Mouse (Mus musculus) MEL (cell line): ENCODE data around the gene BC035044. TPM values are rescaled to one million over a fixed set of nuclear protein-coding genes. Genes with fewer than 3 reads are reported as not detected.
A peak's percentile ranks its signal among the peaks of the same experiment; 100 is the strongest.

Experiments used
- DNase-seq: peaks from one replicate; pipeline ENCODE4 v3.0.0; 2011; ENCODE audit warnings: low read depth, low spot score
- H3K27ac ChIP-seq: 2 replicates; pipeline ENCODE4 v1.5.1; 2012; ENCODE audit warnings: low read depth, mild to moderate bottlenecking, control low read depth, low read length, moderate library complexity; ENCODE audit not compliant: control insufficient read depth
- H3K27me3 ChIP-seq, 2 experiments: fragments of 150-350 bp in 1 of 2; sonication (generic) in 1 of 2; 2 replicates each; pipeline ENCODE4 v1.6.1; 2012; ENCODE audit warnings: low read length in 2 of 2, mild to moderate bottlenecking in 2 of 2, improper control_type of control experiment in 1 of 2, moderate library complexity in 1 of 2; ENCODE audit not compliant: insufficient read depth in 2 of 2, control insufficient read depth in 1 of 2
- H3K36me3 ChIP-seq, 2 experiments: 2 replicates each; pipeline ENCODE4 v1.6.1; 2012 to 2014; ENCODE audit warnings: low read length in 2 of 2, improper control_type of control experiment in 1 of 2, inconsistent platforms in 1 of 2, mild to moderate bottlenecking in 1 of 2; ENCODE audit not compliant: insufficient read depth in 2 of 2, control insufficient read depth in 1 of 2
- H3K4me1 ChIP-seq, 2 experiments: fragments of 150-350 bp in 1 of 2; sonication (generic) in 1 of 2; 2 replicates each; pipeline ENCODE4 v1.6.1; 2012; ENCODE audit warnings: low read length in 2 of 2, improper control_type of control experiment in 1 of 2, mild to moderate bottlenecking in 1 of 2; ENCODE audit not compliant: insufficient read depth in 2 of 2, control insufficient read depth in 1 of 2
- H3K4me3 ChIP-seq, 2 experiments: fragments of 150-350 bp in 1 of 2; sonication (generic) in 1 of 2; 2 replicates each; pipeline ENCODE4 v1.5.1; 2012; ENCODE audit warnings: low read depth in 2 of 2, low read length in 2 of 2, mild to moderate bottlenecking in 2 of 2, moderate library complexity in 2 of 2, control low read depth in 1 of 2, improper control_type of control experiment in 1 of 2; ENCODE audit not compliant: control insufficient read depth in 1 of 2, insufficient read depth in 1 of 2
- H3K79me2 ChIP-seq: 2 replicates; pipeline ENCODE4 v1.6.1; 2012; ENCODE audit warnings: mild to moderate bottlenecking, low read length, moderate library complexity; ENCODE audit not compliant: control insufficient read depth, poor library complexity, insufficient read depth
- H3K9ac ChIP-seq: 2 replicates; pipeline ENCODE4 v1.6.1; 2012; ENCODE audit warnings: low read depth, mild to moderate bottlenecking, control low read depth, low read length, moderate library complexity; ENCODE audit not compliant: control insufficient read depth, poor library complexity, severe bottlenecking
- H3K9me3 ChIP-seq: fragments of 150-350 bp; sonication (generic); replicated peaks from 2 replicates; pipeline ENCODE4 v1.6.1; 2012; ENCODE audit warnings: mild to moderate bottlenecking, low read length, improper control_type of control experiment, moderate library complexity; ENCODE audit not compliant: insufficient read depth
- BHLHE40 ChIP-seq: IDR thresholded peaks from 2 replicates; pipeline ENCODE4 v1.6.1; 2012; ENCODE audit warnings: low read depth, mild to moderate bottlenecking, inconsistent platforms, low read length, improper control_type of control experiment, borderline replicate concordance
- E2F4 ChIP-seq: IDR thresholded peaks from 2 replicates; pipeline ENCODE4 v1.6.1; 2011; ENCODE audit warnings: low read depth, low read length, improper control_type of control experiment, borderline replicate concordance
- ELF1 ChIP-seq: IDR thresholded peaks from 2 replicates; pipeline ENCODE4 v1.6.1; 2014; ENCODE audit warnings: low read depth, mild to moderate bottlenecking, inconsistent platforms, low read length, improper control_type of control experiment, moderate library complexity
- GABPA ChIP-seq: IDR thresholded peaks from 2 replicates; pipeline ENCODE4 v1.6.1; 2012; ENCODE audit warnings: low read depth, mild to moderate bottlenecking, inconsistent platforms, low read length, improper control_type of control experiment, moderate library complexity
- MAX ChIP-seq: IDR thresholded peaks from 2 replicates; pipeline ENCODE4 v1.6.1; 2011; ENCODE audit warnings: low read length, improper control_type of control experiment
- MXI1 ChIP-seq: IDR thresholded peaks from 2 replicates; pipeline ENCODE4 v1.6.1; 2011; ENCODE audit warnings: mild to moderate bottlenecking, low read depth, low read length, improper control_type of control experiment
- MYC ChIP-seq: IDR thresholded peaks from 2 replicates; pipeline ENCODE4 v1.6.1; 2011; ENCODE audit warnings: low read depth, mild to moderate bottlenecking, low read length, improper control_type of control experiment, moderate library complexity
- NELFE ChIP-seq: IDR thresholded peaks from 2 replicates; pipeline ENCODE4 v1.6.1; 2011; ENCODE audit warnings: low read depth, low read length, improper control_type of control experiment
- POLR2A ChIP-seq, 2 experiments: IDR thresholded peaks; 2 replicates each; pipeline ENCODE4 v1.6.1; 2011 to 2012; ENCODE audit warnings: low read length in 2 of 2, mild to moderate bottlenecking in 2 of 2, control low read depth in 1 of 2, improper control_type of control experiment in 1 of 2, low read depth in 1 of 2, moderate library complexity in 1 of 2; ENCODE audit not compliant: control insufficient read depth in 1 of 2, insufficient read depth in 1 of 2, poor library complexity in 1 of 2
- POLR2AphosphoS2 ChIP-seq: IDR thresholded peaks from 2 replicates; pipeline ENCODE4 v1.6.1; 2011; ENCODE audit warnings: low read length, improper control_type of control experiment
- POLR2AphosphoS5 ChIP-seq: IDR thresholded peaks from 2 replicates; pipeline ENCODE4 v1.6.1; 2012; ENCODE audit warnings: low read depth, borderline replicate concordance, mild to moderate bottlenecking, inconsistent platforms, low read length, moderate library complexity, mixed read lengths
- SIN3A ChIP-seq: IDR thresholded peaks from 2 replicates; pipeline ENCODE4 v1.6.1; 2012; ENCODE audit warnings: low read length, improper control_type of control experiment, inconsistent platforms
- TAL1 ChIP-seq: IDR thresholded peaks from 2 replicates; pipeline ENCODE4 v1.6.1; 2012; ENCODE audit warnings: mild to moderate bottlenecking, inconsistent platforms, low read length, moderate library complexity, mixed read lengths
- TCF12 ChIP-seq: IDR thresholded peaks from 2 replicates; pipeline ENCODE4 v1.6.1; 2014; ENCODE audit warnings: low read depth, mild to moderate bottlenecking, inconsistent platforms, low read length, improper control_type of control experiment, moderate library complexity
- UBTF ChIP-seq: IDR thresholded peaks from 2 replicates; pipeline ENCODE4 v1.6.1; 2012; ENCODE audit warnings: low read depth, mild to moderate bottlenecking, inconsistent platforms, low read length, improper control_type of control experiment, moderate library complexity, borderline replicate concordance; ENCODE audit not compliant: insufficient read depth
- USF1 ChIP-seq: IDR thresholded peaks from 2 replicates; pipeline ENCODE4 v1.6.1; 2014; ENCODE audit warnings: low read depth, mild to moderate bottlenecking, inconsistent platforms, low read length, improper control_type of control experiment, moderate library complexity
- ZMIZ1 ChIP-seq: IDR thresholded peaks from 2 replicates; pipeline ENCODE4 v1.6.1; 2012; ENCODE audit warnings: low read depth, mild to moderate bottlenecking, inconsistent platforms, low read length, improper control_type of control experiment, moderate library complexity
- polyA plus RNA-seq, 2 experiments: library from polyadenylated mRNA; stranded (reverse) in 1 of 2; unstranded in 1 of 2; fragments of >175 nt in 1 of 2; fragments of >200 nt in 1 of 2; gene quantifications; 2 replicates each; pipeline versions ENCODE4 v1.2.1 to v1.2.4; 2012; ENCODE audit warnings: low replicate concordance in 2 of 2, low read depth in 1 of 2; ENCODE audit not compliant: insufficient read length in 2 of 2, insufficient read depth in 1 of 2, missing spikeins in 1 of 2
- total RNA-seq: library from RNA; depleted of rRNA; stranded (reverse); fragments of 300-350 nt; gene quantifications from 2 replicates; pipeline ENCODE4 v1.2.3, GENCODE M21; 2012

The BC035044 gene
- total and polyA plus RNA-seq, 3 experiments, result not detected

GRCm38 (mm10) chr6:128842945-128843478 lies 47.9 kb downstream of the BC035044 start (continued):
- TF ChIP-seq TCF12 (no peak), MXI1 (peak; percentile 61), POLR2AphosphoS2 (no peak)
- TF ChIP-seq, all 39 proteins: peak for 14

GRCm38 (mm10) chr6:128842356-128842944 lies 48.5 kb downstream of the BC035044 start:
- H3K4me3 ChIP-seq, result peak overlapping the region; percentile 68 to 73
- no peaks in the 10 kb centered on the region for H3K27me3 ChIP-seq
- H3K79me2 ChIP-seq, result no peaks in the 10 kb centered on the region; the same call in 1 of the 2 replicates
- peak overlapping the region; percentile 50 for H3K27ac ChIP-seq
- peak; percentile 71 for DNase-seq
- no peaks in the 10 kb centered on the region for H3K9me3 ChIP-seq
- TF ChIP-seq TCF12 (no peak), MAX (no peak; the same call in 1 of the 2 replicates), ZMIZ1 (no peak), MXI1 (peak; percentile 80; the same call in 1 of the 2 replicates), NELFE (peak; percentile 17; the same call in 1 of the 2 replicates), POLR2A (IDR thresholded peaks at IDR 0.05; ENCODE audit: control insufficient read depth in 1 of 2, insufficient read depth in 1 of 2, low read depth in 1 of 2, low read length in 2 of 2, poor library complexity in 1 of 2) (no peak)
- peaks cover 4 to 20% of the 10 kb centered on the region in 2 experiments; a peak in 3 of 4 replicates for H3K4me1 ChIP-seq
- peak overlapping the region; percentile 76 for H3K9ac ChIP-seq
- H3K36me3 ChIP-seq, result peaks cover 0 to 15% of the 10 kb centered on the region in 2 experiments; a peak in 2 of 4 replicates

- no peaks in the 10 kb centered on the region for H3K9me3 ChIP-seq
- peak overlapping the region; percentile 68 to 73 for H3K4me3 ChIP-seq
- H3K9ac ChIP-seq, result peak overlapping the region; percentile 76
- TF ChIP-seq MYC (peak; percentile 52), GABPA (no peak), UBTF (no peak), USF1 (peak; percentile 39; the same call in 1 of the 2 replicates), POLR2AphosphoS5 (no peak), E2F4 (no peak), MXI1 (0 out of 2 replicates have a peak, but pooled peaks have one; percentile 10), BHLHE40 (no peak), TAL1 (peak; percentile 21), ELF1 (no peak), SIN3A (no peak), TCF12 (0 out of 2 replicates have a peak, but pooled peaks have one; percentile 6)
- no peaks in the 10 kb centered on the region; the same call in 1 of the 2 replicates for H3K79me2 ChIP-seq
- no peaks in the 10 kb centered on the region for H3K27me3 ChIP-seq
- peaks cover 0 to 11% of the 10 kb centered on the region in 2 experiments; a peak in 2 of 4 replicates for H3K36me3 ChIP-seq
- peak overlapping the region; percentile 50; the same call in 1 of the 2 replicates for H3K27ac ChIP-seq
- H3K4me1 ChIP-seq, result peaks cover 2 to 14% of the 10 kb centered on the region in 2 experiments; a peak in 3 of 4 replicates
- DNase-seq, result peak; percentile 65
Observed at GRCm38 (mm10) chr6:128841327-128842089, 49.4 kb downstream of the BC035044 start.
